Mouse (Mus musculus) stomach, embryonic 14.5 days (tissue): Measurements from ENCODE around the gene Sgms1. TPM values are rescaled to one million over a fixed set of nuclear protein-coding genes. Genes with fewer than 3 reads are reported as not detected.

Source experiments
- ATAC-seq: fragments of 200-750 bp; cut with Nextera tagmentation; 2 replicates; pipeline ENCODE4 v1.8.0; 2017; ENCODE audit warnings: low read depth, moderate TSS enrichment; ENCODE audit not compliant: insufficient number of reproducible peaks, insufficient read depth, low FRiP score
- H3K27ac ChIP-seq: fragments of 300-500 bp; sonication (generic); 2 replicates; pipeline ENCODE4 v1.5.1; 2014; ENCODE audit warnings: mild to moderate bottlenecking, low read length, moderate library complexity, mixed read lengths
- H3K27me3 ChIP-seq: fragments of 300-500 bp; sonication (generic); 2 replicates; pipeline ENCODE4 v1.6.1; 2014; ENCODE audit warnings: low read length, control low read depth, mixed read lengths; ENCODE audit not compliant: control insufficient read depth, insufficient read depth
- H3K36me3 ChIP-seq: fragments of 300-500 bp; sonication (generic); 2 replicates; pipeline ENCODE4 v1.6.1; 2014; ENCODE audit warnings: mild to moderate bottlenecking, control low read depth, low read length, moderate library complexity, mixed read lengths; ENCODE audit not compliant: control insufficient read depth, insufficient read depth
- H3K4me1 ChIP-seq: fragments of 300-500 bp; sonication (generic); 2 replicates; pipeline ENCODE4 v1.6.1; 2014; ENCODE audit warnings: low read length, control low read depth, mixed read lengths; ENCODE audit not compliant: control insufficient read depth, insufficient read depth
- H3K4me2 ChIP-seq: fragments of 300-500 bp; sonication (generic); replicated peaks from 2 replicates; pipeline ENCODE4 v1.6.1; 2014; ENCODE audit warnings: low read depth, low read length, control low read depth
- H3K4me3 ChIP-seq: fragments of 300-500 bp; sonication (generic); 2 replicates; pipeline ENCODE4 v1.5.1; 2014; ENCODE audit warnings: low read depth, low read length, control low read depth
- H3K9ac ChIP-seq: fragments of 300-500 bp; sonication (generic); replicated peaks from 2 replicates; pipeline ENCODE4 v1.6.1; 2014; ENCODE audit warnings: low read depth, mild to moderate bottlenecking, control low read depth, low read length, moderate library complexity, mixed read lengths
- H3K9me3 ChIP-seq: fragments of 300-500 bp; sonication (generic); 2 replicates; pipeline ENCODE4 v1.6.1; 2016; ENCODE audit warnings: low read depth, low read length, control low read depth; ENCODE audit not compliant: control insufficient read depth
- WGBS: fragments of 180-500 bp; shearing (Covaris S2); extraction: QIAGEN DNeasy Blood & Tissue Kit; methylation state at CpG from one replicate; pipeline ENCODE4 v1.1.7; 2014; 5-methylcytosine and 5-hydroxymethylcytosine counted together
- polyA plus RNA-seq: library from polyadenylated mRNA; unstranded; fragments of >200 nt; fragmentation: Nextera tagmentation; extraction: Ambion mirVana; gene quantifications from 2 replicates; pipeline ENCODE4 v1.2.1, GENCODE M21; 2014

Gene Sgms1
- polyA plus RNA-seq, 1 experiment from 2014 or later: 50.9 TPM

- Histone ChIP-seq H3K4me2 (no peak overlapping the region), H3K36me3 (no peaks in the 10 kb centered on the region), H3K4me3 (no peak overlapping the region), H3K4me1 (no peaks in the 10 kb centered on the region), H3K27ac (no peak overlapping the region), H3K9ac (no peak overlapping the region), H3K9me3 (no peaks in the 10 kb centered on the region), H3K27me3 (no peaks in the 10 kb centered on the region)
- no peak for ATAC-seq
- WGBS: 92% methylated on average over 8 of the region's 8 CpGs
These were observed 22.2 kb downstream of the Sgms1 start for GRCm38 (mm10) chr19:32367333-32367732.

- Histone ChIP-seq H3K4me2 (no peak overlapping the region), H3K9me3 (no peaks in the 10 kb centered on the region), H3K27ac (no peak overlapping the region), H3K9ac (no peak overlapping the region), H3K36me3 (no peaks in the 10 kb centered on the region), H3K27me3 (no peaks in the 10 kb centered on the region), H3K4me3 (no peak overlapping the region), H3K4me1 (no peaks in the 10 kb centered on the region)
- 78% methylated on average over 9 of the region's 9 CpGs for WGBS
- no peak for ATAC-seq
These were observed 23.1 kb downstream of the Sgms1 start for GRCm38 (mm10) chr19:32366406-32366805.

- Histone ChIP-seq H3K27me3 (no peaks in the 10 kb centered on the region), H3K4me3 (no peak overlapping the region)
- no peak for ATAC-seq
These were observed 24.4 kb downstream of the Sgms1 start for GRCm38 (mm10) chr19:32365111-32365510.

GRCm38 (mm10) chr19:32363587-32363986, 25.9 kb downstream of the Sgms1 start:
- Histone ChIP-seq H3K4me2 (no peak overlapping the region), H3K9ac (no peak overlapping the region), H3K4me1 (no peaks in the 10 kb centered on the region), H3K4me3 (no peak overlapping the region), H3K27ac (no peak overlapping the region), H3K9me3 (no peaks in the 10 kb centered on the region), H3K27me3 (no peaks in the 10 kb centered on the region), H3K36me3 (no peaks in the 10 kb centered on the region)
- 73% methylated on average over 4 of the region's 4 CpGs for WGBS
- ATAC-seq: no peak

More at GRCm38 (mm10) chr19:32365111-32365510, 24.4 kb downstream of the Sgms1 start:
- Histone ChIP-seq H3K9me3 (no peaks in the 10 kb centered on the region), H3K4me1 (no peaks in the 10 kb centered on the region), H3K9ac (no peak overlapping the region), H3K36me3 (no peaks in the 10 kb centered on the region), H3K4me2 (no peak overlapping the region), H3K27ac (no peak overlapping the region)
- 86% methylated on average over 6 of the region's 6 CpGs for WGBS

- Histone ChIP-seq H3K4me2 (no peak overlapping the region), H3K4me1 (no peaks in the 10 kb centered on the region), H3K27me3 (no peaks in the 10 kb centered on the region), H3K9me3 (no peaks in the 10 kb centered on the region), H3K36me3 (no peaks in the 10 kb centered on the region), H3K4me3 (no peak overlapping the region), H3K27ac (no peak overlapping the region), H3K9ac (no peak overlapping the region)
- 71% methylated on average over 3 of the region's 3 CpGs for WGBS
- no peak for ATAC-seq
These were observed 27.0 kb downstream of the Sgms1 start for GRCm38 (mm10) chr19:32362520-32362919.

- Histone ChIP-seq H3K27ac (no peak overlapping the region), H3K9me3 (no peaks in the 10 kb centered on the region), H3K4me2 (no peak overlapping the region), H3K27me3 (no peaks in the 10 kb centered on the region), H3K4me1 (no peaks in the 10 kb centered on the region), H3K36me3 (no peaks in the 10 kb centered on the region), H3K9ac (no peak overlapping the region), H3K4me3 (no peak overlapping the region)
- no peak for ATAC-seq
- 72% methylated on average over 1 of the region's 1 CpGs for WGBS
These were observed 28.4 kb downstream of the Sgms1 start for GRCm38 (mm10) chr19:32360989-32361698.

GRCm38 (mm10) chr19:32360546-32360945, 29.0 kb downstream of the Sgms1 start:
- Histone ChIP-seq H3K27me3 (no peaks in the 10 kb centered on the region), H3K4me2 (no peak overlapping the region), H3K4me3 (no peak overlapping the region), H3K4me1 (no peaks in the 10 kb centered on the region), H3K9me3 (no peaks in the 10 kb centered on the region), H3K9ac (no peak overlapping the region), H3K36me3 (no peaks in the 10 kb centered on the region), H3K27ac (no peak overlapping the region)
- 63% methylated on average over 3 of the region's 3 CpGs for WGBS
- ATAC-seq: no peak

- no peaks in the 10 kb centered on the region for H3K9me3 ChIP-seq
- H3K9ac ChIP-seq: no peak overlapping the region
- 66% methylated on average over 12 of the region's 12 CpGs for WGBS
- no peaks in the 10 kb centered on the region for H3K4me1 ChIP-seq
- H3K27ac ChIP-seq: no peak overlapping the region
- H3K4me3 ChIP-seq: no peak overlapping the region
- ATAC-seq: peak; percentile 82
- H3K4me2 ChIP-seq: no peak overlapping the region
- H3K36me3 ChIP-seq: no peaks in the 10 kb centered on the region
- no peaks in the 10 kb centered on the region for H3K27me3 ChIP-seq
These were observed 30.6 kb downstream of the Sgms1 start for GRCm38 (mm10) chr19:32358699-32359517.
